Mouse (Mus musculus): ENCODE measurements around the gene Dmpk.

- TF ChIP-seq CTCF (IDR thresholded peaks at IDR 0.05; ENCODE audit: borderline replicate concordance, insufficient read depth, low read length) (no peak), POLR2A (IDR thresholded peaks at IDR 0.05; ENCODE audit: low read depth, low read length) (no peak)
Observed at GRCm38 (mm10) chr7:19136673-19137334, 53.2 kb downstream of the Dmpk start.

Data from embryonic fibroblast, embryonic 13.5 days (primary cell).